Mouse (Mus musculus): ENCODE measurements around the gene Ift81. TPM values are rescaled to one million over a fixed set of nuclear protein-coding genes. Genes with fewer than 3 reads are reported as not detected.

The Ift81 gene
- total and polyA plus RNA-seq, 2 experiments = 0.38 to 3.0 TPM

DNA sequence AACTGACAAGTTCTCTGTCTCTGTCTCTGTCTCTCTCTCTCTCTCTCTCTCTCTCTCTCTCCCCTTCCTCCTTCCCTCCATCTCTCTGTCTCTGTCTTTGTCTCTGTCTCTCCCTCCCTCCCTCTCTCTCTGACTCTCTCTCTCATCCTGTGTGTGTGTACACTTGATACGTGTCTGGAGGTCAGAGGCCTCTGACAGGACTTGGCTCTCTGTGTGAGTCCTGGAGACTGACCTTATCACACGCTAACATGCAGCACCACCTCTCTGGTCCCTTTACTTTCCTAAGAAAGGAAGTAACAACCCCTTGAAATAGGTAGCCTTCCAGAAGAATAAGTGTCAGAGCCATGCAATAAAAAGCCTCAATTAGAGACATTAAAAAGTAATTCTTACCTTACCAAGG is 59.2 kb downstream of the Ift81 start:
- Histone ChIP-seq H3K4me1 (ENCODE audit: control insufficient read depth, insufficient read depth, low read length) (no peaks in the 10 kb centered on the region), H3K79me2 (ENCODE audit: control insufficient read depth, insufficient read depth, low read length) (no peaks in the 10 kb centered on the region), H3K27ac (replicated peaks; ENCODE audit: insufficient read depth, low read depth, low read length) (no peak overlapping the region), H3K9ac (ENCODE audit: low read depth, low read length) (no peak overlapping the region), H3K36me3 (ENCODE audit: control insufficient read depth, insufficient read depth, low read length) (no peaks in the 10 kb centered on the region), H3K4me3 (ENCODE audit: insufficient read depth, low read depth, low read length) (no peak overlapping the region), H3K27me3 (ENCODE audit: control insufficient read depth, insufficient read depth, low read length) (no peaks in the 10 kb centered on the region)
- DNase-seq (ENCODE audit: extremely low read depth, low read depth, low spot score) = peak; percentile 23
- WGBS = 12% methylated on average over 2 of the region's 2 CpGs
- TF ChIP-seq POLR2A (IDR thresholded peaks at IDR 0.05; ENCODE audit: extremely low read depth, insufficient read depth, low read length) (no peak), CTCF (IDR thresholded peaks at IDR 0.05; ENCODE audit: low read depth, low read length) (no peak)

DNA sequence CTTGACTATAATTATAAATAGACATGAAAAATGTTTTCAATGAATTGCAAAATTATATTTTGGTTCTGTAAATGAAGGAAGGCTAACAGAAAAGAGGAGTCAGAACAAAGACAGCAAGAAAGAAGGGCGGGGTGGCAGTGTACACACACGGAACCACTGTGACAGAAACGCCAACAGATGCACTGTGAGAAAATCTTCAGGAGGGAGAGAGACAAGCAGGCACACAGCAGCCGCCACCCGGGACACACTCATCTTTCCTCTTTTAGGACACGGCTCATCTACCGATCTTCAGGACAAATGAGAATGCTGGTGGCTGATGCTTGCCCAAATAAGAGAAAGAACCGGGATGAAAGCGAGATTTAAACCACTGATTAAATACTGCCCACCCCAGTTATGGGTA is 61.7 kb downstream of the Ift81 start:
- H3K79me2 ChIP-seq (ENCODE audit: control insufficient read depth, insufficient read depth, low read length) = no peaks in the 10 kb centered on the region
- no peak for DNase-seq (ENCODE audit: extremely low read depth, low read depth, low spot score)
- 90% methylated on average over 9 of the region's 9 CpGs for WGBS
- TF ChIP-seq CTCF (IDR thresholded peaks at IDR 0.05; ENCODE audit: low read depth, low read length) (no peak), POLR2A (IDR thresholded peaks at IDR 0.05; ENCODE audit: extremely low read depth, insufficient read depth, low read length) (no peak)
- no peak overlapping the region for H3K27ac ChIP-seq (replicated peaks; ENCODE audit: insufficient read depth, low read depth, low read length)
- no peaks in the 10 kb centered on the region for H3K27me3 ChIP-seq (ENCODE audit: control insufficient read depth, insufficient read depth, low read length)
- H3K36me3 ChIP-seq (ENCODE audit: control insufficient read depth, insufficient read depth, low read length) = no peaks in the 10 kb centered on the region
- no peak overlapping the region for H3K4me3 ChIP-seq (ENCODE audit: insufficient read depth, low read depth, low read length)
- H3K9ac ChIP-seq (ENCODE audit: low read depth, low read length) = no peak overlapping the region
- H3K4me1 ChIP-seq (ENCODE audit: control insufficient read depth, insufficient read depth, low read length) = peaks cover 4% of the 10 kb centered on the region

DNA sequence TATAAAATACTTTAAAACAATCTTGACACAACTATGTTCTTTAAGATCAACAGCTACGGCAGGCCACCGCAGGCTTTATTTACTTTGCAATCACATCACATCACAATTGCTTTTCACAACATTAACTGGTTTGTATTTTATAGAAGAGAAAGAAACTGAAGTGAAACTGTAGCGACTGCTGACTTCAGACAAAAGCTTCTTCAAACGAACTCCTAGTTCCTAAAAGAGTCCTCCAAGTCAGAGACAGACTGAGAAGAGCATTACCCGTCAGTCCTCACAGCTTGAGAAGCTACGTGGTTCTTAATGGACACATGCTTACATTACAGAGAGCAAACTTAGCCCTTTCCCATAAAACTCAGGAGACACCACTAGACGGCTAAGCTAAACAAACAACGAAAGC is 63.9 kb downstream of the Ift81 start:
- Histone ChIP-seq H3K27ac (replicated peaks; ENCODE audit: insufficient read depth, low read depth, low read length) (no peak overlapping the region), H3K4me1 (ENCODE audit: control insufficient read depth, insufficient read depth, low read length) (peaks cover 7% of the 10 kb centered on the region), H3K4me3 (ENCODE audit: insufficient read depth, low read depth, low read length) (no peak overlapping the region), H3K27me3 (ENCODE audit: control insufficient read depth, insufficient read depth, low read length) (no peaks in the 10 kb centered on the region), H3K36me3 (ENCODE audit: control insufficient read depth, insufficient read depth, low read length) (no peaks in the 10 kb centered on the region), H3K9ac (ENCODE audit: low read depth, low read length) (no peak overlapping the region), H3K79me2 (ENCODE audit: control insufficient read depth, insufficient read depth, low read length) (no peaks in the 10 kb centered on the region)
- peak; percentile 25 for DNase-seq (ENCODE audit: extremely low read depth, low read depth, low spot score)
- WGBS = 83% methylated on average over 8 of the region's 8 CpGs
- TF ChIP-seq POLR2A (IDR thresholded peaks at IDR 0.05; ENCODE audit: extremely low read depth, insufficient read depth, low read length) = no peak
- TF ChIP-seq CTCF (IDR thresholded peaks at IDR 0.05; ENCODE audit: low read depth, low read length) = no peak

DNA sequence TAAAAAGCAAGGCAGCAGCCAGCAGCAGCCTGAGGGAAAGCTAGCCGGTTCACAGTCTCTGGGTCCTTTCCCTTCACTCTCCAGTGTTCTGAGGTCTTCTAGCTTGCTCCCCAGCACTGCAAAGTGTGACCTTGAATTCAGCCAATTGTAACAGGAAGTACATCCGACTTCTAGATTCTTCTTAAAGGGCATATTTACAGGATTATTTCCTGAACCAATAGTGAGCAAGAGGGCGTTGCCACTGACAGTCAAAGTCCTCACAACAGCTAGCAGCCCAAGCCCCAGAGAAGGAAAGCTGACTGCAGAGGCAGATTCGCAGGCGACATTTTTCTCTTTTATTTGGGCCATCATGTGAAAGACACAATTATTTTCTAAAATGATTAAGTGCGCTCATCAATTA is 65.6 kb downstream of the Ift81 start:
- no peaks in the 10 kb centered on the region for H3K36me3 ChIP-seq (ENCODE audit: control insufficient read depth, insufficient read depth, low read length)
- H3K79me2 ChIP-seq (ENCODE audit: control insufficient read depth, insufficient read depth, low read length) = no peaks in the 10 kb centered on the region
- TF ChIP-seq CTCF (IDR thresholded peaks at IDR 0.05; ENCODE audit: low read depth, low read length) (no peak), POLR2A (IDR thresholded peaks at IDR 0.05; ENCODE audit: extremely low read depth, insufficient read depth, low read length) (no peak)
- H3K4me1 ChIP-seq (ENCODE audit: control insufficient read depth, insufficient read depth, low read length) = peaks cover 7% of the 10 kb centered on the region
- H3K27me3 ChIP-seq (ENCODE audit: control insufficient read depth, insufficient read depth, low read length) = no peaks in the 10 kb centered on the region
- no peak overlapping the region for H3K9ac ChIP-seq (ENCODE audit: low read depth, low read length)
- H3K4me3 ChIP-seq (ENCODE audit: insufficient read depth, low read depth, low read length) = no peak overlapping the region
- peak; percentile 87 for DNase-seq (ENCODE audit: extremely low read depth, low read depth, low spot score)
- 20% methylated on average over 6 of the region's 6 CpGs for WGBS
- peak overlapping the region; percentile 34 for H3K27ac ChIP-seq (replicated peaks; ENCODE audit: insufficient read depth, low read depth, low read length)

DNA sequence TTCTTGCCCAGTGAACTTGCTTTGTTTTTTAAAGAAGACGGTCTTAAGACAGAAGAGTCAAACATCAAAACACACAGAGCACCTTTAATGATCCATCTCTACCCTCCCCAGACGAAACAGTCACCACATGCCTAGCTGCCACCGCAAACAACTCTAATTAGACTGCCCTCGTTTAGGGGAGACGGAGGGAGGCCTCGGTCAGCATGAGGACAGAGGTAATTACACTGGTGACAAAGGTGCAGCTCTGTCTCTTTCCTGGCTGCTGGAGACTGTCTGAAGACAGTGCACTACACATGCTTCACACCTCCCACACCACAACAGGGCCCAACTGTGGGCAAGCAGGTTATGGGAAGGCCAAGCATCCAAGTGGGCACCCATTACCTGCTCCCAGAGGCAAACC is 66.5 kb downstream of the Ift81 start:
- no peaks in the 10 kb centered on the region for H3K79me2 ChIP-seq (ENCODE audit: control insufficient read depth, insufficient read depth, low read length)
- TF ChIP-seq CTCF (IDR thresholded peaks at IDR 0.05; ENCODE audit: low read depth, low read length) = no peak
- no peak for TF ChIP-seq POLR2A (IDR thresholded peaks at IDR 0.05; ENCODE audit: extremely low read depth, insufficient read depth, low read length)
- 71% methylated on average over 6 of the region's 6 CpGs for WGBS

DNA sequence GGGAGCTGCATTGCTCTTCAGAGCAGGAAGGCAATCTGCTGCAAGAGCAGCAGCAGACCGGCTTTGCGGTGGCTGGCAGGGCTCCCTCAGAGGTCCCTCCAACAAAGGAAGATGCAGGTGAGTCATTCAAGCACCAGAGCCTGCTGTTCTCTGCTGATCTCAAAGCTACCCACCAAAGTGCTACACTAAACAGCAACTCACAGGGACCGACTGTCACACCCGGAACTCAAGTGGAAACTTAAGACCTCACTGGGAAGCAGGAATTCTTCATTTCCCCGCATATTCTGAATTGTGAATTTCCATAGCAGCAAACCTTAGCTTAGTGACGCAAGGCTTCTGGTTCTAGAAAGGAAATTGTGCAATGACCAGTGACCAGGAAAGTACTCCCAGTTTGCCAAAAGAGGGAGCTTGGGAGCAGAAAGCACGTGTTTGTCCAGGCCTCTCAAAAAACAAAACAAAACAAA is 67.0 kb downstream of the Ift81 start:
- H3K79me2 ChIP-seq (ENCODE audit: control insufficient read depth, insufficient read depth, low read length) = no peaks in the 10 kb centered on the region
- TF ChIP-seq CTCF (IDR thresholded peaks at IDR 0.05; ENCODE audit: low read depth, low read length) = peak; percentile 49
- no peak for TF ChIP-seq POLR2A (IDR thresholded peaks at IDR 0.05; ENCODE audit: extremely low read depth, insufficient read depth, low read length)
- H3K36me3 ChIP-seq (ENCODE audit: control insufficient read depth, insufficient read depth, low read length) = no peaks in the 10 kb centered on the region
- H3K27me3 ChIP-seq (ENCODE audit: control insufficient read depth, insufficient read depth, low read length) = no peaks in the 10 kb centered on the region
- peak; percentile 89 for DNase-seq (ENCODE audit: extremely low read depth, low read depth, low spot score)
- WGBS = 20% methylated on average over 7 of the region's 7 CpGs
- no peak overlapping the region for H3K9ac ChIP-seq (ENCODE audit: low read depth, low read length)
- peaks cover 8% of the 10 kb centered on the region for H3K4me1 ChIP-seq (ENCODE audit: control insufficient read depth, insufficient read depth, low read length)
- H3K27ac ChIP-seq (replicated peaks; ENCODE audit: insufficient read depth, low read depth, low read length) = peak overlapping the region; percentile 20; the same call in 1 of the 2 replicates
- H3K4me3 ChIP-seq (ENCODE audit: insufficient read depth, low read depth, low read length) = no peak overlapping the region

More for the DNA sequence above, 66.5 kb downstream of the Ift81 start:
- H3K27ac ChIP-seq (replicated peaks; ENCODE audit: insufficient read depth, low read depth, low read length) = peak overlapping the region; percentile 27
- H3K4me1 ChIP-seq (ENCODE audit: control insufficient read depth, insufficient read depth, low read length) = peaks cover 7% of the 10 kb centered on the region
- no peaks in the 10 kb centered on the region for H3K27me3 ChIP-seq (ENCODE audit: control insufficient read depth, insufficient read depth, low read length)
- no peaks in the 10 kb centered on the region for H3K36me3 ChIP-seq (ENCODE audit: control insufficient read depth, insufficient read depth, low read length)
- H3K9ac ChIP-seq (ENCODE audit: low read depth, low read length) = no peak overlapping the region
- no peak for DNase-seq (ENCODE audit: extremely low read depth, low read depth, low spot score)
- H3K4me3 ChIP-seq (ENCODE audit: insufficient read depth, low read depth, low read length) = no peak overlapping the region
